Mouse (Mus musculus) small intestine, adult 2 months (tissue): ENCODE data around the gene Tnfaip8l1.

ENCODE experiments used
- CTCF ChIP-seq: fragments of 200-500 bp; IDR thresholded peaks from 2 replicates; pipeline ENCODE4 v1.5.1; 2012; ENCODE audit warnings: low read depth, mild to moderate bottlenecking, control low read depth, inconsistent platforms, low read length, moderate library complexity, mixed read lengths; ENCODE audit not compliant: insufficient replicate concordance, insufficient read length; ENCODE audit errors: extremely low read depth
- POLR2A ChIP-seq: fragments of 200-500 bp; IDR thresholded peaks from 2 replicates; pipeline ENCODE4 v1.6.1; 2012; ENCODE audit warnings: low read depth, mild to moderate bottlenecking, control low read depth, inconsistent platforms, low read length, moderate library complexity

DNA sequence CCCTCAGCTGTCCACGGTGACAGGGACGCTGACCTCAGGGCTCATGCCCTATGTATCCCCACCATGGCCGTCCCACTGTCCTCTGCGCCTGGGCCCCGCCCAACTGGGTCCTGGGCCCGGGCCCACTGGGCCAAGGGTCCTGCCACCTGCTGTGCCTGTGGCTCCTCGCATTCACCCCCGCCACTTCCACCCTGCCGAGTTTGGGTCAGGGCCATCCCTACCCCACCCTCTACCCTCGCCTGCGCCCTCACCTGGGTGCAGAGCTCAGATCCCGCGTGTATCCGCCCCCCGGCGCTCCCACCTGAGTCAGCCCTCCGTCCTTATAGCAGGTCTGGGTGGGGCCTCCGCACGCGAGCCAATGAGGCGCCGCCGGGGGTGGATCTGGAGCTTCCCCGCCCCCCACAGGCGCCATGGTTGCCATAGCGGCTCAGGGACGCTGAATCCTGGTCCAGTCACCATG lies 45.0 kb upstream of the Tnfaip8l1 start, which contains the start of gene Plin5:
- TF ChIP-seq CTCF (no peak), POLR2A (no peak)
